Mouse (Mus musculus): ENCODE measurements around the gene Slc6a8. TPM values are rescaled to one million over a fixed set of nuclear protein-coding genes. Genes with fewer than 3 reads are reported as not detected.

The Slc6a8 gene
- polyA plus RNA-seq, 1 experiment = 56.3 TPM

DNA sequence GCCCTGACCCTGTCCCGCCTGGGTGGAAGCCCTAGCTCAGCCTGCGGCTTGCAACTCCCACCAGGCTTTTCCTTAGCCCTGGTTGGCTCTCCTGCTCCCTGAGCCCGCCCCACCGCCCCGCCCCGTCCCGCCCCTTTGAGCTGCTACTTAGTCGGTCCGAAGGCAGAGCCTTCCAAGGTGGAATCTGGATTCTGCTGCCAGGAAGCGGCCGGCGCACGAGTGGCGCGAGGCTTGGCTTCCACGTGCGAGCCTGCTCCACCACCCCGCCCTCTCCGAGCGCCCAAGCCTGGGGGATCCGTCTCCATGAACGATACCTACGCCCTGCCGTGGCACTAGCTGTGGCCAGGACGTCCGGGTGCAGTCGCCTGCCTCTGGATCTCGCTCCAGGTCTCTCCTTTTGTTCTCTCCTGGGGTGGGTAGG lies 33.7 kb upstream of the Slc6a8 start, which contains the start of gene Dusp9:
Gene Dusp9 (plus strand): TSS at position 165 of the 421 bp plus-strand sequence.
- H3K4me3 ChIP-seq = peak within 1 kb of the TSS; percentile 12
- TF ChIP-seq TCF3 (IDR thresholded peaks at IDR 0.05; ENCODE audit: insufficient read length, low read depth) (no peak), POLR2A (IDR thresholded peaks at IDR 0.05; ENCODE audit: insufficient read length, low read depth) (peak; percentile 42)

DNA sequence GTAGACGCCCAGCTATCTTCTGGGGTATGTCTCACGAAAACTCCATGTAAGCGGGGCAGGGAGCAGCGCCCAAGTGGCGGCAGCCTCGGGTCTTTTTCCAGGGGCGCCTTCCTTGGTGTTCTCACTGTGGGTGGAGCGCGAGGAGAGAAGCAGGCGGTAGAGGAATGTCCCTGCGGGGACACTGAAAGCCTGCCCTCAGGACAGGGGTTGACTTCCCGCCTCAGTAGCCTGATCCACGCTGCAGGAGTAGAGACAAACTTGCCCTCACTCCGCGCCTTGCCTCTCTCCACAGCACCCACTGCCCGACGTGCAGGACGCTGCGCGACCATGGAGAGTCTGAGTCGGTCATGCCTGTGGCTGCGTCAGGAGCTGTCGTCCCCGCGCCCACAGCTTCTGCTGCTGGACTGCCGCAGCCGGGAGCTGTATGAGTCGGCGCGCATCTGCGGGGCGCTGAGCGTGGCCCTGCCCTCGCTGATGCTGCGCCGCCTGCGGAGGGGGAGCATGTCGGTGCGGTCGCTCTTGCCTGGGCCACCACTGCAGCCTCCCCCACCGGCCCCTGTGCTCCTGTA lies 33.0 kb upstream of the Slc6a8 start:
- peak overlapping the region; percentile 12 for H3K4me3 ChIP-seq
- H3K4me2 ChIP-seq (ENCODE audit: low read depth) = peak overlapping the region; percentile 67
- TF ChIP-seq MAX (IDR thresholded peaks at IDR 0.05; ENCODE audit: low read depth) (no peak), CEBPB (IDR thresholded peaks at IDR 0.05; ENCODE audit: insufficient read depth, poor library complexity, severe bottlenecking) (no peak), TCF3 (IDR thresholded peaks at IDR 0.05; ENCODE audit: insufficient read length, low read depth) (no peak), USF1 (IDR thresholded peaks at IDR 0.05; ENCODE audit: low read depth) (no peak), POLR2AphosphoS2 (IDR thresholded peaks at IDR 0.05; ENCODE audit: insufficient read length, low read depth) (no peak), MYOD1 (IDR thresholded peaks at IDR 0.05; ENCODE audit: control insufficient read depth in 1 of 3, insufficient read length in 2 of 3, low read depth in 2 of 3) (no peak), MYOG (IDR thresholded peaks at IDR 0.05; ENCODE audit: control insufficient read depth in 1 of 3, insufficient read depth in 1 of 3, insufficient read length in 2 of 3, low read depth in 2 of 3) (no peak), TCF12 (IDR thresholded peaks at IDR 0.05; ENCODE audit: insufficient read depth, poor library complexity, severe bottlenecking) (no peak), POLR2A (IDR thresholded peaks at IDR 0.05; ENCODE audit: insufficient read length, low read depth) (no peak)
- no peaks in the 10 kb centered on the region for H3K36me3 ChIP-seq (ENCODE audit: control insufficient read depth, insufficient read depth)
- H3K79me2 ChIP-seq (ENCODE audit: control insufficient read depth, insufficient read depth) = no peaks in the 10 kb centered on the region
- no peaks in the 10 kb centered on the region for H3K27me3 ChIP-seq (ENCODE audit: control insufficient read depth, insufficient read depth, insufficient read length)
- H3ac ChIP-seq (ENCODE audit: control insufficient read depth, insufficient read length) = no peak overlapping the region

More for the DNA sequence above, 33.7 kb upstream of the Slc6a8 start, which contains the start of gene Dusp9:
- H3ac ChIP-seq (ENCODE audit: control insufficient read depth, insufficient read length) = no peak within 1 kb of the TSS
- no peaks in the 10 kb centered on the region for H3K27me3 ChIP-seq (ENCODE audit: control insufficient read depth, insufficient read depth, insufficient read length)
- H3K36me3 ChIP-seq (ENCODE audit: control insufficient read depth, insufficient read depth) = no peaks in the 10 kb centered on the region
- peak within 1 kb of the TSS; percentile 67 for H3K4me2 ChIP-seq (ENCODE audit: low read depth)
- no peaks in the 10 kb centered on the region for H3K79me2 ChIP-seq (ENCODE audit: control insufficient read depth, insufficient read depth)

- Histone ChIP-seq H3K4me3 (no peak overlapping the region), H3ac (ENCODE audit: control insufficient read depth, insufficient read length) (no peak overlapping the region), H3K79me2 (ENCODE audit: control insufficient read depth, insufficient read depth) (no peaks in the 10 kb centered on the region), H3K27me3 (ENCODE audit: control insufficient read depth, insufficient read depth, insufficient read length) (no peaks in the 10 kb centered on the region), H3K36me3 (ENCODE audit: control insufficient read depth, insufficient read depth) (no peaks in the 10 kb centered on the region), H3K4me2 (ENCODE audit: low read depth) (no peak overlapping the region)
- no peak for TF ChIP-seq REST (IDR thresholded peaks at IDR 0.05; ENCODE audit: insufficient read depth, insufficient read length)
- TF ChIP-seq TCF12 (IDR thresholded peaks at IDR 0.05; ENCODE audit: insufficient read depth, poor library complexity, severe bottlenecking) = no peak
- TF ChIP-seq TCF3 (IDR thresholded peaks at IDR 0.05; ENCODE audit: insufficient read length, low read depth) = no peak
- no peak for TF ChIP-seq MYOD1 (IDR thresholded peaks at IDR 0.05; ENCODE audit: control insufficient read depth in 1 of 3, insufficient read length in 2 of 3, low read depth in 2 of 3)
- no peak for TF ChIP-seq POLR2AphosphoS2 (IDR thresholded peaks at IDR 0.05; ENCODE audit: insufficient read length, low read depth)
- TF ChIP-seq POLR2A (IDR thresholded peaks at IDR 0.05; ENCODE audit: insufficient read length, low read depth) = no peak
- TF ChIP-seq SRF (IDR thresholded peaks at IDR 0.05; ENCODE audit: control insufficient read depth, insufficient read length, low read depth) = no peak
- TF ChIP-seq MAX (IDR thresholded peaks at IDR 0.05; ENCODE audit: low read depth) = no peak
- TF ChIP-seq E2F4 (IDR thresholded peaks at IDR 0.05; ENCODE audit: insufficient read depth) = no peak
- no peak for TF ChIP-seq MYOG (IDR thresholded peaks at IDR 0.05; ENCODE audit: control insufficient read depth in 1 of 3, insufficient read depth in 1 of 3, insufficient read length in 2 of 3, low read depth in 2 of 3)
- TF ChIP-seq CEBPB (IDR thresholded peaks at IDR 0.05; ENCODE audit: insufficient read depth, poor library complexity, severe bottlenecking) = no peak
- no peak for TF ChIP-seq USF1 (IDR thresholded peaks at IDR 0.05; ENCODE audit: low read depth)
Measured at GRCm38 (mm10) chrX:73645121-73645520, 27.8 kb upstream of the Slc6a8 start.

DNA sequence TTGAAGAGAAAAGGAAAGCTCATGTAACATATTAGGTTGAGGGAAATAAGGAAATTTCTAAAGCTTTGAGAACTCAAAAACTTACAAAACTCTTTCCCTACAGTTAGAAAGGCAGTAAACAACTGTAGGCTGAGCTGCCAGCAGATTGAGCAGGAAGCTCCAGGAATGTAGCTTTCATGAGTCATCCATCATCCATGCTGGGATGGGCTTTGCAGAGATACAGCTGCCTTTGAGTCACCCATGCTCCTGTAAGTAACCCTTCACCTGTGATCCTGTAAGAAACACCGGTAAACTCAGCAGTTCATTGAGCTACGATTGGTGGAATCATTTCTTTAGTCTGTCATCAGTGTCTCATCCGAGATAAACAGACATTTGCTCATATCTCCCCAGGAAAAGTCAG lies 22.1 kb upstream of the Slc6a8 start:
- no peaks in the 10 kb centered on the region for H3K36me3 ChIP-seq (ENCODE audit: control insufficient read depth, insufficient read depth)
- no peak overlapping the region for H3K4me3 ChIP-seq
- H3K4me2 ChIP-seq (ENCODE audit: low read depth) = no peak overlapping the region
- no peak for TF ChIP-seq TCF3 (IDR thresholded peaks at IDR 0.05; ENCODE audit: insufficient read length, low read depth)
- no peak overlapping the region for H3ac ChIP-seq (ENCODE audit: control insufficient read depth, insufficient read length)
- no peaks in the 10 kb centered on the region for H3K27me3 ChIP-seq (ENCODE audit: control insufficient read depth, insufficient read depth, insufficient read length)
- H3K79me2 ChIP-seq (ENCODE audit: control insufficient read depth, insufficient read depth) = no peaks in the 10 kb centered on the region

DNA sequence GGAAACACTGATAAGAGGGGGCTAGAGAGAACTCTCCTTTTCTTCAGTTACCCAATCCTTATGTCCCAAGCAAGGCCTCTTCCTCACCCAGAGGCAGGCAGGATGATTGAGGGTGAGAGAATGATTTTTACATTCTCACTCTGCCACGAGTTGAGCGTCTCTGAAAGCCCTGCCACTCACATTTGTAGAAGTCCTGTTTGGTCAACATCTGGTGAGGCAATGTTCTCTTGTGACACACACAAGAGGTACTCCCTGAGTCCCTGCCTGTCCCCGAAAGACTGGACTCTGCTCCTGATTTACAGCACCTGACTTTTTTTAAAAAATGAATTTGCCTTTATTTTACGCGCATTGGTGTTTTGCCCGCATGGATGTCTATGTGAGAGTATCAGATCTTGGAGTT lies 19.6 kb upstream of the Slc6a8 start:
- Histone ChIP-seq H3K27me3 (ENCODE audit: control insufficient read depth, insufficient read depth, insufficient read length) (no peaks in the 10 kb centered on the region), H3K36me3 (ENCODE audit: control insufficient read depth, insufficient read depth) (no peaks in the 10 kb centered on the region), H3K79me2 (ENCODE audit: control insufficient read depth, insufficient read depth) (no peaks in the 10 kb centered on the region), H3ac (ENCODE audit: control insufficient read depth, insufficient read length) (no peak overlapping the region), H3K4me3 (no peak overlapping the region), H3K4me2 (ENCODE audit: low read depth) (no peak overlapping the region)
- no peak for TF ChIP-seq SRF (IDR thresholded peaks at IDR 0.05; ENCODE audit: control insufficient read depth, insufficient read length, low read depth)
- no peak for TF ChIP-seq TCF3 (IDR thresholded peaks at IDR 0.05; ENCODE audit: insufficient read length, low read depth)
- no peak for TF ChIP-seq MYOG (IDR thresholded peaks at IDR 0.05; ENCODE audit: control insufficient read depth in 1 of 3, insufficient read depth in 1 of 3, insufficient read length in 2 of 3, low read depth in 2 of 3)
- no peak for TF ChIP-seq CEBPB (IDR thresholded peaks at IDR 0.05; ENCODE audit: insufficient read depth, poor library complexity, severe bottlenecking)
- no peak for TF ChIP-seq REST (IDR thresholded peaks at IDR 0.05; ENCODE audit: insufficient read depth, insufficient read length)
- TF ChIP-seq USF1 (IDR thresholded peaks at IDR 0.05; ENCODE audit: low read depth) = no peak
- no peak for TF ChIP-seq POLR2AphosphoS2 (IDR thresholded peaks at IDR 0.05; ENCODE audit: insufficient read length, low read depth)
- TF ChIP-seq E2F4 (IDR thresholded peaks at IDR 0.05; ENCODE audit: insufficient read depth) = no peak
- TF ChIP-seq TCF12 (IDR thresholded peaks at IDR 0.05; ENCODE audit: insufficient read depth, poor library complexity, severe bottlenecking) = no peak
- no peak for TF ChIP-seq MYOD1 (IDR thresholded peaks at IDR 0.05; ENCODE audit: control insufficient read depth in 1 of 3, insufficient read length in 2 of 3, low read depth in 2 of 3)
- no peak for TF ChIP-seq POLR2A (IDR thresholded peaks at IDR 0.05; ENCODE audit: insufficient read length, low read depth)
- TF ChIP-seq MAX (IDR thresholded peaks at IDR 0.05; ENCODE audit: low read depth) = no peak
